Mouse (Mus musculus) olfactory bulb, adult 2 months (tissue): ENCODE data around the gene Tcp1.

Source experiments
- CTCF ChIP-seq: fragments of 200-500 bp; IDR thresholded peaks from 2 replicates; pipeline ENCODE4 v1.5.1; 2012; ENCODE audit warnings: low read depth, mild to moderate bottlenecking, low read length, moderate library complexity; ENCODE audit not compliant: insufficient read depth
- POLR2A ChIP-seq: fragments of 200-500 bp; IDR thresholded peaks from 2 replicates; pipeline ENCODE4 v1.6.1; 2012; ENCODE audit warnings: mild to moderate bottlenecking, low read depth, low read length, moderate library complexity; ENCODE audit not compliant: insufficient read depth

GRCm38 (mm10) chr17:12872275-12873028 lies 43.0 kb upstream of the Tcp1 start:
- TF ChIP-seq CTCF (no peak), POLR2A (no peak)
